Mouse (Mus musculus) c-Kit-positive CD71-positive TER-119-positive erythroid progenitor cells, embryonic 14.5 days (primary cell): ENCODE measurements at regions not wholly inside any gene's neighbourhood (a gene's known extent, or its start where the extent isn't known, plus 50 kb on each side); places are given as distances from the start of the nearest gene placed in this dataset.

Source experiments
- DNase-seq: peaks from one replicate; pipeline ENCODE4 v3.0.0-alpha.2; 2013; ENCODE audit warnings: low spot score

- DNase-seq, result no peak
These were observed 93.8 kb upstream of the Wdpcp start for GRCm38 (mm10) chr11:21478191-21478590.

DNA sequence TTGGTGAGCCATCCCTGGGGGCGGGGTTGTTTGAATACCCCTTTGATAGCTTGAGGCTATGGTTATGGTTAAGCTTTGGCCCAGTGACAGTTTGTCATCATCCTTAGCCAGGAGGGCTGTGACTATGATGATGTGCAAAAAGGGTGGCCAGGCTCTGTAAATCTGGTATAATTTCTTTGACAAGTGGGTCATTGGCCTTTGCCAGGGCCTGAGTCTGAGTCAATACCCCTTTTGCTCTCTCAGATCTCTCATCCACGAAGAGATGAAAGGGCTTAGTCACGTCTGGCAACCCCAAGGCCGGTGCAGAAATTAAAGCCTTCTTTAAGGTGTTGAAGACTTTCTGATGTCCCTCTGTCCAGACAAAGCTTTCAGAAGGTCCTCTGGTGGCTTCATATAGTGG lies 99.7 kb upstream of the Ugp2 start:
- no peak for DNase-seq

DNA sequence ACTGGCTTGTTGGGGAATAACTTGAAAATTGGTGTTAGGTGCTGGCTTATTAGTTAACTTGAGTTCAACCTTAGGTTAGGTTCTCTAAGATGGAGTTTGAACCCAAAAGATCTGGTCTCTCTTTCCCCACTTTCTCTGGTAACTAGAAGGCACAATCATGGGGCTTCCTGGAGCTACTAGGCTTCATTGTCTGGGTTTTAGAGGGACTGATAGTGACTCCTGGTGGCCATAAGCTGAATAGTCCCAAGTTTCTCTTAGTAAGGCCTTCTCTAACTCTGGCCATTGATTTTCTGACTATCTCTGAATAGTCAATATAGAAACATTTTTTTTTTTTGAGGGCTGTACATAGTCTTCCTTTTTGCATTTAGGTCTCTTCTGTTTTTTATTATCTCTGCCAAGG lies 97.5 kb upstream of the Ugp2 start:
- peak; percentile 17 for DNase-seq

- DNase-seq, result no peak
These were observed 89.0 kb upstream of the Ugp2 start for GRCm38 (mm10) chr11:21460011-21460410.

DNA sequence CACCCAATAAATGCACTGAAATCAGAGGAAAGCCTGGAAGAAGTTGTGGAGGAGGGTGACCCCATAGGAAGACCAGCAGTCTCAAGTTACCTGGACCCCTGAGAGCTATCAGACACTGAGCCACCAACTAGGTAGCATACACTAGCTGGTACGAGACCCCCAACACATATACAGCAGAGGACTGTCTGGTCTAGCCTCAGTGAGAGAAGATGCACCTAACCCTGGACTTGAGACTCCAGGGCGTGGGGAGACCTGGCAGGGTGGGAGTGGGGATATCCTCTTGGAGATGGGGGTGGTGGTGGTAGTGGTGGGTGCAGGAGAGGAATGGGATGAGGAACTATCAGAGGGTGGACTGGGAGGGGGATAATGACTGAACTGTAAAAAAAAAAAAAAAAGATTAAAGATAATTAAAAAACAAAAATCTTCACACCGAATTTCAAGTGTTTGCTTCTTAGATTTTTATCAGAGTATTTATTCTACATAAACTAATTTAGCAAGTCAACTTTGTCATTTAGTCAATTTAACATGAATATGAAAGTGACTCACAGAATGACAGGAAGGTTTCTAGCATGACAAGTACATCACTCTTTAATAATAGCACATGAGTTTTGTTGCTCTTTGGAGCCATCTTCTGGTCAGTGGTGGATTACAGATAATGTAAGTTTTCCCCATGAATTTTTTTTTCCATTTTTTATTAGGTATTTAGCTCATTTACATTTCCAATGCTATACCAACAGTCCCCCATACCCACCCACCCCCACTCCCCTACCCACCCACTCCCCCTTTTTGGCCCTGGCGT lies 82.5 kb upstream of the Ugp2 start:
- peak; percentile 33 for DNase-seq

DNA sequence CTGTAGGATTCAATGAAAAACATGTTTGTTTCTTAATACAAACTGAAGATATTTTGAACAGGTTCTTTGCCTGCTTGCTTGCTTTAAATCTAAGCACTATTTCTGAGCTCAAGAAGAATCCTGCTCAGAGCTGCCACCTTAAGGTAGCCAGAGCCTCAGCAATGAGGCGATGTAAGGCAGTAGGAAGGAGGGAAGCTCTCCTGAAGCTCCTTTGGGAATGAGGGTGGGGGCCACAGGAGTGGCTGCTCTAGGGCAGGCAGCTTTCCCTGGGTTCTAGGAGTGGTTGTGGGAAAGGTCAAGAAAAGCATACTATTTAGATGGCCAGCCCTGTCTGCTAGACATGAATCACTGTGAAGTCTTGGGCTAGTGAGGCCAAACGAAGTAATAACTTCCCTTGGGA lies 62.7 kb upstream of the Ugp2 start:
- DNase-seq, result no peak

GRCm38 (mm10) chr11:21430021-21430420 lies 59.0 kb upstream of the Ugp2 start:
- DNase-seq, result no peak

DNA sequence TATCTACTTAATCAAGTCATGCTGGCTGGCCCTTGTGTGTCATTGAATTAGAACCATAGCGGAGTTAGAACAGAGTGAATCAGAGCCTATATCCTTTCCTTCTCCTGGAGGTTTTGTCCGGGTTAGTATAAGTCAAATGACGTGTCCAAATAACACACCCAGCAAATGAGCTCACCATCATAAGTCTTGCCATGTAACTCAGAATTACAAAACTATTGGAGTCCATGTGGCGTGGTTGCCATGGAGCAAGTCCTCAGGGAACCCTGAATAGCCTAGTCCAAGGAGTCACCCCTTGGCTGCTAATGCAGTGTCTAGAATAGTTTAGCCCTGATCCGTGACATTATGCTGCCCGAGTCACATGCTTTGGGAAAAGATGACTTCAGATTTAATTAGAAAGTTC lies 57.7 kb upstream of the Ugp2 start:
- DNase-seq, result no peak

GRCm38 (mm10) chr11:21428013-21428317 lies 57.0 kb upstream of the Ugp2 start:
- no peak for DNase-seq

- DNase-seq, result no peak
These were observed 56.5 kb upstream of the Ugp2 start for GRCm38 (mm10) chr11:21427291-21428012.

DNA sequence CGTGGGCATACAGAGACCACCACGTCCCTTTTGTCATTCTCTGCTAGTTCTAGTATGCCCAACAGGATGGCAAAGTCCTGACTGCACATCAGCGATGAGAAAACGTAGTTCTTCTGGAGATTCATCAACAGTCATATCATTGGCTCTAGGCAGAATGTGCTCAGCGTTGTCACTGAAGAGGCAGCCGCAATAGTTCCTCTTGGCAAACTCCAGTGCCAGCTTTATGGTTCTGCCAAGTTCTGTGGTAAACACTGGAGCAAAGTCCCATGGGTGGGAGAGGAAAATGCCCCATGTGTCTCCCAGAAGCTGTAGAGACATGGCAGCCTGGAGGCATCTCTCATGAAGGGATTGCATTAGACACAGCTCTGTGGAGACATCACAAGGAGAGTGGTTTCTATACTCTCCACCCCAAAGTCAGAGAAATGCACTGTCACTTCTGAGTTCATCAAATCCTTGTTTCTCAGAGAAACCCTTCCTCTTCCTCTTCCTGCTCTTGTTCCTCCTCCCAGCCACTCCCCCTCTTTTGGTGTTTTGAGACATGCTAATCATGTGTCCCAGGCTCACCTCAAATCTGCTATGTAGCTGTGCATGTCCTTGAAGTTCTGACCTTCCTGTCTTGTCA lies 54.6 kb upstream of the Ugp2 start:
- no peak for DNase-seq

GRCm38 (mm10) chr11:21424345-21424744 lies 53.3 kb upstream of the Ugp2 start:
- no peak for DNase-seq

- DNase-seq, result no peak
These were observed 51.4 kb upstream of the Ugp2 start for GRCm38 (mm10) chr11:21422281-21422878.
